Mouse (Mus musculus) embryonic fibroblast, embryonic 13.5 days (primary cell): ENCODE results near the gene Impdh1. TPM values are rescaled to one million over a fixed set of nuclear protein-coding genes. Genes with fewer than 3 reads are reported as not detected.
"Not testable (repeated sequence)": the region's sequence is repeated elsewhere in the genome, so short reads cannot be mapped to it uniquely, and the experiment has no call there.

ENCODE experiments used
- H3K27ac ChIP-seq: 2 replicates; pipeline ENCODE4 v1.5.1; 2012; ENCODE audit warnings: low read length, control low read depth, inconsistent platforms; ENCODE audit not compliant: insufficient read depth
- H3K4me1 ChIP-seq: 2 replicates; pipeline ENCODE4 v1.6.1; 2011; ENCODE audit warnings: low read length; ENCODE audit not compliant: control insufficient read depth, insufficient read depth
- H3K4me3 ChIP-seq: 2 replicates; pipeline ENCODE4 v1.5.1; 2011; ENCODE audit warnings: mild to moderate bottlenecking, control low read depth, low read length; ENCODE audit not compliant: insufficient read depth
- CTCF ChIP-seq: IDR thresholded peaks from 2 replicates; pipeline ENCODE4 v1.5.1; 2011; ENCODE audit warnings: mild to moderate bottlenecking, control low read depth, low read length, moderate library complexity, borderline replicate concordance; ENCODE audit not compliant: insufficient read depth
- POLR2A ChIP-seq: IDR thresholded peaks from 2 replicates; pipeline ENCODE4 v1.6.1; 2011; ENCODE audit warnings: low read depth, mild to moderate bottlenecking, control low read depth, low read length, moderate library complexity
- polyA plus RNA-seq: library from polyadenylated mRNA; stranded (reverse); fragments of >200 nt; gene quantifications from 2 replicates; pipeline ENCODE4 v1.2.4, GENCODE M21; 2011; ENCODE audit warnings: low read depth; ENCODE audit not compliant: missing spikeins, insufficient read length

Impdh1 gene
- polyA plus RNA-seq, 1 experiment = 36.5 TPM

GRCm38 (mm10) chr6:29241697-29242096, 25.5 kb upstream of the Impdh1 start:
- Histone ChIP-seq H3K4me1 (peaks cover 6% of the 10 kb centered on the region), H3K27ac (no peak overlapping the region), H3K4me3 (no peak overlapping the region)
- no peak for TF ChIP-seq CTCF
- TF ChIP-seq POLR2A = no peak

GRCm38 (mm10) chr6:29240806-29241205, 24.6 kb upstream of the Impdh1 start:
- Histone ChIP-seq H3K4me3 (no peak overlapping the region), H3K4me1 (peaks cover 4% of the 10 kb centered on the region), H3K27ac (no peak overlapping the region)
- TF ChIP-seq POLR2A = no peak

GRCm38 (mm10) chr6:29234272-29234671, 18.1 kb upstream of the Impdh1 start:
- TF ChIP-seq CTCF (peak; percentile 81; the same call in 1 of the 2 replicates), POLR2A (no peak)
- H3K4me1 ChIP-seq = no peaks in the 10 kb centered on the region
- no peak overlapping the region for H3K4me3 ChIP-seq
- no peak overlapping the region for H3K27ac ChIP-seq

- Histone ChIP-seq H3K27ac (no peak overlapping the region), H3K4me1 (no peaks in the 10 kb centered on the region), H3K4me3 (no peak overlapping the region)
- TF ChIP-seq POLR2A (no peak), CTCF (no peak)
Observed at GRCm38 (mm10) chr6:29233710-29234109, 17.5 kb upstream of the Impdh1 start.

GRCm38 (mm10) chr6:29232321-29232720, 16.2 kb upstream of the Impdh1 start:
- Histone ChIP-seq H3K4me3 (no peak overlapping the region), H3K4me1 (no peaks in the 10 kb centered on the region), H3K27ac (no peak overlapping the region)
- TF ChIP-seq POLR2A = no peak
- TF ChIP-seq CTCF = no peak

GRCm38 (mm10) chr6:29231799-29232198, 15.6 kb upstream of the Impdh1 start:
- TF ChIP-seq CTCF = no peak
- no peak for TF ChIP-seq POLR2A
- Histone ChIP-seq H3K27ac (no peak overlapping the region), H3K4me3 (no peak overlapping the region), H3K4me1 (no peaks in the 10 kb centered on the region)

- H3K4me1 ChIP-seq = no peaks in the 10 kb centered on the region
- H3K27ac ChIP-seq = no peak overlapping the region
- H3K4me3 ChIP-seq = no peak overlapping the region
- TF ChIP-seq CTCF = no peak
- no peak for TF ChIP-seq POLR2A
Observed at GRCm38 (mm10) chr6:29230386-29230785, 14.2 kb upstream of the Impdh1 start.

GRCm38 (mm10) chr6:29229265-29229913, 13.2 kb upstream of the Impdh1 start:
- Histone ChIP-seq H3K4me1 (no peaks in the 10 kb centered on the region), H3K27ac (no peak overlapping the region), H3K4me3 (no peak overlapping the region)
- no peak for TF ChIP-seq POLR2A
- TF ChIP-seq CTCF = no peak

- H3K27ac ChIP-seq, H3K4me1 ChIP-seq, H3K4me3 ChIP-seq: not testable (repeated sequence)
Observed at GRCm38 (mm10) chr6:29217717-29218116, 1.6 kb upstream of the Impdh1 start.

GRCm38 (mm10) chr6:29215181-29215580, 983 bp downstream of the Impdh1 start:
- H3K27ac ChIP-seq = no peak overlapping the region
- H3K4me1 ChIP-seq = peaks cover 6% of the 10 kb centered on the region; the same call in 1 of the 2 replicates
- H3K4me3 ChIP-seq = peak overlapping the region; percentile 79
- TF ChIP-seq CTCF (no peak), POLR2A (no peak)

GRCm38 (mm10) chr6:29214776-29215175, 1.4 kb downstream of the Impdh1 start:
- H3K4me3 ChIP-seq = no peak overlapping the region
- H3K27ac ChIP-seq = no peak overlapping the region
- TF ChIP-seq POLR2A = no peak
- no peak for TF ChIP-seq CTCF

More at GRCm38 (mm10) chr6:29214776-29215175, 1.4 kb downstream of the Impdh1 start:
- peaks cover 6% of the 10 kb centered on the region; the same call in 1 of the 2 replicates for H3K4me1 ChIP-seq
